Mouse (Mus musculus) megakaryocyte, adult 5-6 weeks (primary cell): Measurements from ENCODE around the gene Cib3. TPM values are rescaled to one million over a fixed set of nuclear protein-coding genes. Genes with fewer than 3 reads are reported as not detected.

Experiments
- ATAC-seq: 2 replicates; pipeline ENCODE4 v1.8.0; 2016; ENCODE audit warnings: mild to moderate bottlenecking, inconsistent platforms; ENCODE audit not compliant: poor library complexity, severe bottlenecking
- total RNA-seq, 2 experiments: library from RNA; stranded (forward) in 1 of 2; stranded (reverse) in 1 of 2; fragments of 153-499, 151-499 nt in 1 of 2; fragments of 221-1000, 200-1000 nt in 1 of 2; gene quantifications; 2 replicates each; pipeline versions ENCODE4 v1.2.3 to v1.2.4; 2015 to 2017

Cib3 gene
- total RNA-seq, 2 experiments from 2014 or later: 0.55 TPM; not detected in 1

DNA sequence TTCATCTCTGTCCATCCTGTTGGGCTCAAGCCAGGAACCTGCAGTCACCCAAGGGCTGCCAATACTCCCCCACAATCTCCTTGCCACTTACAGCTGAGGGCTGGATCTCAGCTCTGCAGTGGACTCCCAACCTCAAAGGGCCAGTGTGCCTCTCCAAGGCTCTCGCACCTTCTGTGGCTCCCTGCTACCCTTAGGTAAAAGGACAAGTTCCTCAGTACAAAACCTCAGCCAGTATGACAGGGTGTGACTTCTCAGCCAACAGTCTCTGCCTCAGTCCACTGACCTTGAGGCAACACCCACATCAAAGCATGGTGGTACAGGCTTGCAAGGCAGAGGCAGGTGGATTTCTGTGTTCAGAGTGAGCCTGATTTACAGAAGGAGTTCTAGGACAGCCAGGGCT is 791 bp downstream of the Cib3 start:
- no peak for ATAC-seq

DNA sequence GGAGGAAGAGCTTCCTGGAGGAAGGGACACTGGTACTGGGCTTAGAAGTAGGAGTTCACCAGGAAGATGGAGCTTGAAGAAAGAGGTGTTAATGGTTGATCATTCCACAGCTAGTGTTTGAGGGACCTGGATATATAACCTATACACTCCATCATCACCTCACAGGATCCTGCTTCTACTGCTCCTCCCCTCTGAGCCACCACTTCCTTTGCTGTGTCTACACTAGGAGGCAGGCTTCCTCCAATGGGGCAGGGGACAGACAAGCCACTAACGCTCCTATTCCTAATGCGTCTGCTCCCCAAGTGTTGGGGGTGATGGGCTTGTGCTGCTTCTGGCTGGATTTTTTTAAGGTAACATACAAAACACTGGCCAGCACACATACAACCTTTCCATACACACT is 1.9 kb downstream of the Cib3 start:
- peak; percentile 44; the same call in 1 of the 2 replicates for ATAC-seq

DNA sequence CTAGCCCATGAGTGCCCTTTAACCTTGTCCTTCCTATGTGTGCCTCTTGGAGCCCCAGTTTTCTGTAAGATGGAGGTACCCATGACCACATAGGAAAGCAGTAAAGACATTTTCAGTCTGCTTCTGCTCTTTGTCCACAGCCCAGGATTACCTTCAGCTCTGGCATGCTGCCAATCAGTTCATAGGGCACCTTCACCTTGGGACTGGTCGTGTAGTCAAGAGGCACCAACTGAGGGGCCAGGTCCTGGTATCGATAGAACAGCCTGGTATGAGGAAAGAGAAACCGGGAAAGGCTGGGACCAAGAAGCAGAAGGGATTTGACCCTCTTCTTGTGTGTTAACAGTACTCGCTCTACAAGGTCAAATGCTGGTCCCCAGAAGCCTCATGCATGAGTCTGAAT is 2.4 kb downstream of the Cib3 start:
- no peak for ATAC-seq

DNA sequence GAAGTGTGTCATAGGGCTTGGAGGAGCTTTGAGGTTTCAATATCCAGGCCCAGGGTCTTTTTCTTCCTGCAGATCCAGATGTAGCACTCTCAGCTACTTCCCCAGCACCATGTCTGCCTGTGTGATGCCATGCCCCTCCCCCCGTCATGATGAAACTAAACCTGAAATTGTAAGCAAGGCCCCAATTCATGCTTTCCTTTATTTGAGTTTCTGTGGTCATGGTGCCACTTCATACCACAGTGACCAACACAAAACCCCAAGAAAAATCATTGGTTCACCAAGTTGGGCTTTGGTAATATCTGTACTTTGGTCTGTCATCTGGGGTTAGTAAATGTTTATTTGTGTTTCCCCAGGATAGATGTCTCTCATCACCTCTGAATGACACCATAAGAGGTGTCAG is 4.1 kb downstream of the Cib3 start:
- no peak for ATAC-seq

DNA sequence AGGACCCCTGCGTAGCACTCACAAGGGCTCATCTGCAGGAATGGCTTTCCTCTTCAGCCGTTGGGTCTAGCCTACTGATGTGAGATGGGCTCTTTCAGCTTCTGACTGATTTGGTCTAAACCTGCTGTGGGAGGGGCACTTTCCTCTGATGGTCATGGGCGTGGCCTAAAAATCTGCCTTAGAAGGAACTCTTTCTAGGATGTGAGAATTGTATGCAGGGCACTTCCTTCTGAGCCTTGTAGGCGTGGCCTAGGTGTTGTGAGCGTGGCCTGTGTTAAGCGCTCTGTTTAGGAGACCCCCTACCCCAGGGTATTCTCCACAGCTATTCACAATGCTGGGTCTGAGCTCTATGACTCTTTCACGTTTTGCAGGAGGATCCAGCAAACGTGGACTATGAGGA is 14.6 kb downstream of the Cib3 start:
- peak; percentile 81 for ATAC-seq

DNA sequence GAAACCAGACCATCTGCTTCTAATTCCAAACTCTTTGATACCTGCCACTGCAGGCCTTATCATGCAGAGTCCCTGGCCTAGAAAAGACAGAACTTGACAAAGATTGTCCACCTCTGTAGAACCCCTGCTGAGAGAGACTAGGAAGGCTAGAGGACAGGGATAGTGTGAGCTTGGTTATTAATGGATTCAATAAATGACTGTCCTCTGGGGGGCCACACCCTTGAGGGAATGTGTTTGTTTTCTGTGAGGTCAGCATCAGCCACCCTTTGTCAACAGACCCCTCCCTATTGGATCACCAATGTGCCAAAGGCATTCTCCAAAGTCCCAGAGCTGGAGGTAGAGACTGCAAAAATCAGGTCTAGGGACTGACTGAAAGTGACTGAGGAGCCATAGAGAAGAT is 20.6 kb downstream of the Cib3 start:
- no peak for ATAC-seq

DNA sequence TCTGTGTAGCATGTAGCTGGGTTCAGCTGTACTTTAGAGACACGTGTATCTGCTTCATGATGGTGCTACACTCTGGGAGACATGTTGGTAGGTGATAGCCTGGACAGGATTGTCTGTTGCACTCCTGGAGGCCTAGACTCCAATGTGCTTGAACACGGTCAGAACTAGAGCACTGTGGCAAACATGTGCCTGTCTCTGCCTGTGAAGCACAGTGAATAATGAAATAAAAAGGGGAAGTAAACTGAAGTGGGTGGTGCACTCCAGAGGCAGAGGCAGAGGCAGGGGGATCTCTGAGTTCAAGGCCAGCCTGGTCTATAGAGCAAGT is 22.5 kb downstream of the Cib3 start:
- ATAC-seq: peak; percentile 75

DNA sequence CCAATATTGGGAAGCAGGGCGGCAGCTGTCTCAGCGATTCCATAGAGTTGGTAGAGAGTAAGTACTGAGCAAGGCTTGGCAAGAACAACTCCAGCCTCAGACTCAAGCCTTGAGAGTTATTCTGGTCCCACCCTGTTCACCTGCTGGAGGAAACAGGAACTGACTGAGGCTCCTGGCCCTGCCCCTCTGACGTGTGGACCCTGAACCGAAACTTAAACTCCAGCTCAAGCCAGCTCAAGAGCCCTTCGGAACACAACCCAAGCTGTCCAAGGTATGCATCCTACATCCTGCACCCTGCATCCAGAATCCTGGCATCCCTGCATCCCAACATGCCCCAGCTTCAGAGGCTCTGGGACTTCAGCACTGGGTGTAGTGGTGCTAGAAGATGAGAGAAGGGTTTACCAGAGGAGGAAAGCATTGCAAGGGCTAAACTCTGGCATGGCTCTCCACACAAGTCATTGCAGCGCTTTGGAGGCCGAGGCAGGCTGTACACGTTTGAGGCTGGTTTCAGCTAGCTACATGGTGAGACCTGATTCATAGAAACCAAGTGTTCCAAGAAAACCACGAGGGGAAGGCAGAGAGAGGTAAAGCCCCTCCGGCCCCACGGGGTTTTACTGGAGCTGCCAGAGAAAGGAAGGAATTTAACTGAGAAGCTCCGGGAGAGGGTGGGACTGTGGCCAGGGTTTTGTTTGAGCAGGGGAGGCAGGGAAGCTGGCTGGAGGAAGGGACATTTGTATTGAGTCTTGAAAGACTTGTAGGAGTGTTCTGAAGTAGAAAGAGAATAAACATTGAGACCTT is 23.0 kb downstream of the Cib3 start, which contains the start of gene Hsh2d:
TSS of gene Hsh2d (plus strand) at position 222 of the 798 bp plus-strand sequence.
- peak; percentile 96 for ATAC-seq

DNA sequence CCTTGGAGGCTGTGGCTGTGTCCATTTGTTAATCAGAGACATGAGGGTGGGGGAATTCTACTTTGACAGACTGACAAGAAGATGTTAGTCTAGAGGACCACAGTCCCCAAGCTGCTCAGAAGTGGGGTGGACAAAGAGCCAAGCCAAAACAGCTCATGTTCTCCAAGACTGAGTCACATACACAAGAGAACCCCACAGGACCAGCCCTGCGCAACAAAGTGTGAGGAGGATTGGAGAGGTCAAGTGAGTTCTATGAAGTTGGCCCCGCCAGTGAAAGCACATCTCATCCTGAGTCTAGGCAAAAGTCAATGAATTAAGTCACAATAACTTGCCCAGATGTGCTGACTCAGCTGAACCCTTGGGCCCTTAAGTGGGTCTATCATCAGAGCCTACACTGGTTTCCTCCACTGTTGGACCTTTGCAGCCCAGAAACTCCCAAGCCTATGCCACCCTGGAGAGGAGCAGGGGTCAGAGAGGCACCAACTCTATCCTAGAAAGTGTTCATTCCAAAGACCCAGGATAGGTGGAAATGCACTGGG is 24.8 kb downstream of the Cib3 start:
- no peak for ATAC-seq

DNA sequence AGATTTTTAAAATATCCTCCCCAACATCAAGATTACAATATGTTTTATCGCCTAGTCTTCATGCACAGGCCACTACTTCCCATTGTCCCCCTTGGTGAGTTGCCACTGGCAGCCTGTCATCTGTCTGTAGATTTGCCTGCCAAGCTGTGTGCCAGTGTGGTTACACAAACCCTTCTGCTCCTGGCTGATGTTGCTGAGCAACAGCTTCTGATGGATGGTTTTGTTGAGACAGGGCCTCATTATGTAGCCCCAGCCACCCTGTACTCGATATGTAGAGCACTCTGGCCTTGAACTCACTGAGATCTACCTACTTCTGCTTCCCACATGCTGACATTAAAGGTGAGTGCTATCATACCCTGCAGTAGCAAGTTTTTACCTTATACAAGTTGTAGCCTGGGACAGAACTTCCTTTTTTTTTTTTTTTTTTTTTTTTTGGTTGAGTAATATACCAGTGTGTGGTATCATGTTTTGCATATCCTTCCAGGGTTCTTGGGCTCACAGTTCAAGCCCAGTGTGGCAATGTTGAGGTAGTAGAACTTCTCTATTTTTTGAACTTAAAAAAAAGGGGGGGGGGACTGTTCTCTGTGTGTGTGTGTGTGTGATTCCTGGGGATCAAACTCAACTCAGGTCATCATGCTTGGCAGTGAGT is 29.0 kb downstream of the Cib3 start:
- ATAC-seq: peak; percentile 92

DNA sequence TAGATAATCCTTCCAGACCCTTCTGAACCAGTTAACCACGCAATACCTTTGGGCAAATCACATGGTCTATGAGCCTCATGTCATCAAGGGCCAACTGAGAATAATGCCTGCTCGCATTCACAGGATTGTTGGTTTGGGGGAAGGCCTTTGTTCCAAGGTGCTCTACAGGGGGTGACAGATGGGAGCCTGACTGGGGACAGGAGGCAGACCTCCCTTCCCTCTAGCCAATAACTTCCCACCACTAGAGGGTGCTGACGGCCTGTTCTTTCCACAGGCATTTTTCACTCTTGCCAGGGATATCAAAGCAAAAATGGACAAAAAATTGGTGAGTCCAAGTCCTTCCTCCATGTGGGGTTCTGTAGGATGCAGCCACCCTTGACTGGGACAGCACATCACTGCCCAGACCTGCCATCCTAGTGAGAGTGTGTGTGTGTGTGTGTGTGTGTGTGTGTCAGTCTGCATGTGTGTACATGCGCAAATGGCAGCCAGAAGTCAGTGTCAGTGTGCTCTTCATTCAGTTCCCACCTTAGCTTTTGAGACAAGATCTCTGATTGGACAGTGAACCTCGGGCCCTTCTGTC is 35.2 kb downstream of the Cib3 start:
- peak; percentile 83 for ATAC-seq

DNA sequence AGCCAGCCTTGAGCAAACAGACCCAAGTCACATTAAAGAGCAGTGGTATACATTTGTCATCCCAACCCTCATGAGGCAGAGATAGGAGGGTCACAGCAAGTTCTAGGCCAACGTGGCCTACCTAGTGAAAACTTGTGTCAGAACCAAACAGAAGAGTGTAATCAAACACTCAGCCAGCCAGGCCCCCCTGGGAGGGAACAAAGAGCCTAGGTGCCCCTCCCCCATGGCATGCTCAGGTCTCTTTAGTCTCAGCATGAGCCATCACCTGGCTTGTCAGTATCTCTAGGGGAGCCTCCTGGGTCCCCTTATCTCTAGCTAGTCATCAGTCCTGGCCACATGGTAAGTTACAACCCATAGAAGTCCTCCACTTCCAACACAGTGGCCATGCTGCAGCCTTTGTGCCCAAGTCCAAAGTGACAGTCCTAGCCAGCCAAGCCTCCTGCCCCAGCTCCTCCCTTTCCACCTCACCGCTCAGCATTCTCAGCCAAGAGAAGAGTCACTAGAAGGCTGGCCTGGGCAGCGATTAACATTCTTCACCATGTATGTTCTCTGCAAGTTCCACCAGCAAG is 42.9 kb downstream of the Cib3 start:
- ATAC-seq: peak; percentile 2; the same call in 1 of the 2 replicates

DNA sequence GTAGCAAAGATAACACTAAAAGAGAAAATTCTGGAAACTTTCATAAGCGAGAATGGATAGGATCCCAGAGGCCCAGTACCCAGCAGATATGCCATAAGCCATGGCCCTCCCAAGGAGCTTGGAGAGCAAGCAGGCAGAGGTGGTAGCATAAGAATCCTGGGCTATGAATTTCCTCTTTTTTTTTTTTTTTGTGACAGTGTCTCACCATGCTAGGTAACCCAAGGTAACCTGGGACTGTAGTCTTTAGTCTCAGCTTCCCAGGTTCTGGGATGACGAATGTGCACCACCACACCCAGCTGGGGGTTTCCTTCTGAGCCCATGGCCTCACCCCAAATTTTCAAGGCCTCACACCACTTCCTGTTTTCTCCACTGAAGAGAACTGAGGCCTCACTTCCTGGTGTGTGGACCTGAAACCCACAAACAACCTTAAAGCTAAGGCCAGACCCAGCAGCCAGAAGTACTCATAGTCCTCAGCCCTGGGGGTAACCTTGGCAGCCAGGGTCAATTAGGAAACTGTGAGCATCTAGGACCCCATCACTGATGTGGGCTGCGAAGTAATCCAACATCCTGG is 43.5 kb downstream of the Cib3 start:
- peak; percentile 96 for ATAC-seq

DNA sequence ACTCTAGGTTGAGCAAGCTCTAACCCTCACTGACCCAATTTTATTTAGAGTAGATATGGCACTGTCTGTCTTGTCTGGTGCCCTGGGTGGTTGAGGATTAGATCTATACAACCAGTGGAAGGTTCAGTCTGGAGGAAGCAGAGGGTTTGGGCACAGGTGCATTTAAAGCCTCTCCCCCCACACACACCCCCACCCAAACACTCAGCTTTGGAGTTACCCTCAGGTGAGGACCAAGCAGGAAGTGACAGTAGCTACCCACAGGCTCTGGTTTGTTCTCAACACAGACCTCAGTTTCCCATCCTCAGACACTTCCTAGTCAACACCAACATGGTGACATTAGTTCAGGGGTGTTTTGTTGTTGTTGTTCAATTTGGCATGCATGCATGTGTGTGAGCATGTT is 49.8 kb downstream of the Cib3 start:
- ATAC-seq: no peak

DNA sequence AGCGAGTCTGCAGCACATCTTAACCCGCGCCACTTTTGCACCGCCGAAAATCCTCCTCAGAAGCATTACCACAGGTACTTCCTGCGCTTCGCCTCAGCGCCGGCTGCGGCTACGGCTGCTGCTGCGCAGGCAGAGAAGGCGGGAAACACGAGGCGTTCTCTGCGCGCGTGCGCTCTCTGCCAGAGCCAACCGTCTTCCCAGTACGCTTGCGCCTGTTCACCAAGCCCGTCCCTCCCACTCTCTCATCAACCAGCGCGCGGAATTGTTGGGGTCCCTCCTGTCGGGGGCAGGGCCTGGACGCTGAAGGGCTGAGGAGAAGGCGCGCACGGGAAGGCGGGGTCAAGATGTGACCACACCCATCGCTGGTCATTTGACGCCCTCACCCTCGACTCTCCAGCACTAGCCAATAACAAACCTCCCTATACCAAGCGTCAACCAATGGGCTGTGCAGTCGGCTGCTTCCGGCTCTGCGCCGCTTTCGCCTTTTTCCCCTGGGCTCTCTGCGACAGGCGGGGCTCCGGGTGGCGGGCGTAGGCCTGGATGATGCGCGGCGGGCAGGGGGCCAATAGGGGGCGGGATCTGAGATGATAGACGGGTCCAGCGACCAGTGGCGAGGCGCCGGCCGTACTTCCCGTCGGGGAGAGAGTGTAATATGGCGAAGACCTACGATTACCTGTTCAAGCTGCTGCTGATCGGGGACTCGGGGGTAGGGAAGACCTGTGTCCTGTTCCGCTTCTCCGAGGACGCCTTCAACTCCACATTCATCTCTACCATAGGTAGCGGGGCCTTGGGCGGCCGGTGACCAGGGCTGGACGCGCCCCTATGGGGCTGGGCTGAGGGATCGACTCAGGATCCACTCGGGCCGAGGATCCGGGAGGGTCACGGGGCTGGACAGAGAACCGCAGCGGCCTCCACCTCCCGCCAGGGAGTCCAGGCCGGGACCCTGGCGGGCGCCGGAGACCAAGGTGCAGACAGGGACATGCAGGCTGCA is 51.6 kb downstream of the Cib3 start, which contains the start of gene Rab8a:
TSS of gene Rab8a (plus strand) at position 494 of the 991 bp plus-strand sequence.
- ATAC-seq: peak; percentile 86

DNA sequence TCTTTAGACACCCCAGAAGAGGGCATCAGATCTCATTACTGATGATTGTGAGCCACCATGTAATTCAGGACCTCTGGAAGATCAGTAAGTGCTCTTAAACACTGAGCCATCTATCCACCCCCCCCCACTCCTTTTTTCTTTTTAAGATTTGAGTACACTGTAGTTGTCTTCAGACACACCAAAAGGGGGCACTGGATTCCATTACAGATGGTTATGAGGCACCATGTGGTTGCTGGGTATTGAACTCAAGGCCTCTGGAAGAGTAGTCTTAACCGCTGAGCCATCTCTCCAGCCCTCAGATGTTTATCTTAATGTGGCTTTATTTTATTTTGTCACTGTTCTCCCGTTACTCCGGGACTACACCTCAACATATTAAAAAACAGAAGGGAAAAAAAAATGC is 52.6 kb downstream of the Cib3 start:
- ATAC-seq: no peak

DNA sequence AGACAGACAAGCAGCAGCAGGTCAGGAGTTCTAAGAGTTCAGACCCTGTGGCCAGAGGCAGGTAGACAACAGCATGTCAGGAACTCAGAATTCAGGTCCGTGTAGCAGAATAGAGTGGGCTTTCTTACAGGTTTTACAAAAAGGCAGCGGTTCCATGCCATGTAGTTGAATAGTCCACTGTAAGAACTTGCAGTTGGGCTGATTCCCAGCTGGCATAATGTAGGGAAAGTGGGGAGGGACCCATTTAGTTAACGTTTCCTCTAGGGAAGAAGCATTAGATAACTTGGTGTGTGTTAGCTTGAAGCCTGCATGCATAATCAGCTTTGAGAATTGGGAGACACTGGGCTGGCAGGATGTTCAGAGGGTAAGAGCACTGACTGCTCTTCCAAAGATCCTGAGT is 53.9 kb downstream of the Cib3 start:
- ATAC-seq: no peak

DNA sequence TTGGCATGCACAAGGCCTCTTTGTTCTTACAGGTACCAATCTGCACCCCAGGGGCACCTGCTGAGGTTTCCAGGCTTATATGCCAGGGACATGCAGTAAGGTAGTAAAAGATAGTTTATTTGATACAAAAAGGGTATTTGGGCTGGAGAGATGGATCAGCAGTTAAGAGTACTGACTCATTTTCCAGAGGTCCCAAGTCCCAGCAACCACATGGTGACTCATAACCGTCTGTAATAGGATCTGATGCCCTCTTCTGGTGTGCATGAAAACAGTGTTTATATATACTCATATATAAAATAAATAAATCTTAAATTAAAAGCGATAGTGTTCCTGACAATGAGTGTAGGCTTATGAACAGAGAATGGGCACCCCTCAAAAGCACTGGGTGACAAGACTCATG is 54.5 kb downstream of the Cib3 start:
- ATAC-seq: no peak
